Mouse (Mus musculus) cortical plate, adult 2 months (tissue): ENCODE measurements around the gene Csf2rb. TPM values are rescaled to one million over a fixed set of nuclear protein-coding genes. Genes with fewer than 3 reads are reported as not detected.
A peak's percentile ranks its signal among the peaks of the same experiment; 100 is the strongest.
"Not testable (repeated sequence)": the region's sequence is repeated elsewhere in the genome, so short reads cannot be mapped to it uniquely, and the experiment has no call there.

Experiments used
- H3K27ac ChIP-seq: fragments of 200-500 bp; 2 replicates; pipeline ENCODE4 v1.5.1; 2012; ENCODE audit warnings: low read length, control low read depth, inconsistent platforms; ENCODE audit not compliant: insufficient read depth
- H3K4me1 ChIP-seq: fragments of 200-500 bp; 2 replicates; pipeline ENCODE4 v1.6.1; 2011; ENCODE audit warnings: low read length; ENCODE audit not compliant: control insufficient read depth, insufficient read depth
- H3K4me3 ChIP-seq: fragments of 200-500 bp; 2 replicates; pipeline ENCODE4 v1.5.1; 2011; ENCODE audit warnings: mild to moderate bottlenecking, low read length, control low read depth; ENCODE audit not compliant: insufficient read depth
- CTCF ChIP-seq: fragments of 200-500 bp; IDR thresholded peaks from 2 replicates; pipeline ENCODE4 v1.5.1; 2011; ENCODE audit warnings: mild to moderate bottlenecking, control low read depth, low read length; ENCODE audit not compliant: insufficient read depth; ENCODE audit errors: extremely low read depth
- POLR2A ChIP-seq: fragments of 200-500 bp; IDR thresholded peaks from 2 replicates; pipeline ENCODE4 v1.6.1; 2011; ENCODE audit warnings: mild to moderate bottlenecking, low read length, control low read depth; ENCODE audit not compliant: insufficient read depth; ENCODE audit errors: extremely low read depth
- polyA plus RNA-seq: library from polyadenylated mRNA; depleted of rRNA; stranded (reverse); fragments of >200 nt; gene quantifications from 2 replicates; pipeline ENCODE4 v1.2.3, GENCODE M21; 2012

Csf2rb gene
- polyA plus RNA-seq, 1 experiment, result 1.8 TPM

DNA sequence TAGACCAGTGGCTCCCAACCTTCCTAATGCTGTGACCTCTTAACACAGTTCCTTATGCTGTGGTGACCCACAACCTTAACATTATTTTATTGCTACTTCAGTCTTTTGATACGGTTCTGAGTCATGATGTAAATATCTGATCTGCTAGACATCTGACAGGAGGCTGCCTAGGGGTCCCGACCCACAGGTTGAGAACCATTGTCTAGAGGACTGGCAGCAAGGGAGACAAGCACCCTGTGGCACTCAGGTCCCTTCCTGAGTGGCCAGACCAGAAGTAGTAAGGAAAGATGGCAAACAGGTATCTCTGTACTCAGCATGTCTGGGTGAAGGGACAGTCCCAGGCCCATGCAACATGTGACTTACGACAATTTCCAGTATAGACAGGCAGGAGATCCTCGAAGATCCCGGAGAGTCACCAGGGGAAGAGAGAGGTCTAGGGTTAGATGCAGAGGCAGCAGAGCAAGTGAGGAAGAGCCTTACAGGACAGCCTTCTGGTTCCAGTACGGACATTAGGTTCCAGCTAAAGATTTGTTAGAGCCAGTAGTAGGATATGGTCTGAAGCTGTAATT, 21.8 kb upstream of the Csf2rb start:
- TF ChIP-seq POLR2A (no peak), CTCF (no peak)
- H3K4me3 ChIP-seq, result no peak overlapping the region
- no peaks in the 10 kb centered on the region for H3K4me1 ChIP-seq
- H3K27ac ChIP-seq, result no peak overlapping the region

DNA sequence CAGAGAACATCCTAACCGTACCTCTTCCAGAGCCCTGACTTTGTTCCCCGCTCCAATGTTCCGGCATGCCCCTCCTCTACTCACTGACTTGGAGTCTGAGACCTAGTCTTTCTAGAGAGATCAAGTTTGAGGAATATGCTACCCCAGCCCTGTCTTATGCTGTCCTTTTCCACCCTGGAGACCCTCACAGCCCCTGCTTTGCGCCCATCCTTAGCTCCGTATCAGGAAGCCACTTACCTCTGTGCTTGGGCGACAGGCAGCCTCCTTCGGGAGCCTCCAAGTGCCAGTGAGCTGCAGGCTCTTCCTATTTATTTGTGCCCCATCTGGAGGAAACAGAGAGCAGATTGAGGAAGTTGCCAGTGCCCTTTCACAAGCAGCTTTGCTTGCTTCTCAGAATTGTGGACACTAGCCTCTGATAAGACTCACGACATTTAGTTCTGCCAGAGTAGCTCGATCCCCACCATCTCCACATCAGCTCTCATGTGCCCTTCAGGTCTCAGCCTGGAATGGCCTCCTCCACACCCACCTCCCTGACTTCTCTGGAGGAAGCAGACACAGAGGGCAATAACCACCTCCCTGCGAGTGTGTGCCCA, 20.1 kb upstream of the Csf2rb start, which contains the start of gene Csf2rb2:
Gene Csf2rb2 (minus strand): TSS at position 381 of the 593 bp plus-strand sequence.
- no peak within 1 kb of the TSS for H3K27ac ChIP-seq
- H3K4me3 ChIP-seq, result no peak within 1 kb of the TSS
- TF ChIP-seq CTCF (no peak), POLR2A (no peak)
- H3K4me1 ChIP-seq, result no peaks in the 10 kb centered on the region

DNA sequence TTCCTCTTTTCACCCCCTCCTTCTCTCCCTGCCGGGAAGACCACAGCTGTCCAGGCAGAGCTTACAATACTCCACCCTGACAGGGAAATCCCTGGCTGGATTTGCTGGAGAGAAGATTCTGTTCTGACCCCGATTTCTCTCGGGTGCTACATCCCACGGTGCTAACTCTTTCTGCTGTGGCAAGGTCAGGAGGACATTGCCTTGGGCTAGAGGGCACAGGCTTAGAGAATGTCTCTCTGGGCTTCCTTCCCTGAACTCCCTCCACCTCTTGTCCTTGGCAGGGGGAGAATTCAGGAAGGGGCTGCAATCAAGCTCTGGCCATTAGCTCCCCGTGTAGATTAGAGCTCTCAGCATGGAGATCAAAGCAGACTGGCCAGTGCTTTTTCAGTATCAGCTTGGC, 15.7 kb upstream of the Csf2rb start:
- no peak for TF ChIP-seq POLR2A
- no peak for TF ChIP-seq CTCF
- no peak overlapping the region for H3K27ac ChIP-seq
- H3K4me3 ChIP-seq, result no peak overlapping the region
- no peaks in the 10 kb centered on the region for H3K4me1 ChIP-seq

DNA sequence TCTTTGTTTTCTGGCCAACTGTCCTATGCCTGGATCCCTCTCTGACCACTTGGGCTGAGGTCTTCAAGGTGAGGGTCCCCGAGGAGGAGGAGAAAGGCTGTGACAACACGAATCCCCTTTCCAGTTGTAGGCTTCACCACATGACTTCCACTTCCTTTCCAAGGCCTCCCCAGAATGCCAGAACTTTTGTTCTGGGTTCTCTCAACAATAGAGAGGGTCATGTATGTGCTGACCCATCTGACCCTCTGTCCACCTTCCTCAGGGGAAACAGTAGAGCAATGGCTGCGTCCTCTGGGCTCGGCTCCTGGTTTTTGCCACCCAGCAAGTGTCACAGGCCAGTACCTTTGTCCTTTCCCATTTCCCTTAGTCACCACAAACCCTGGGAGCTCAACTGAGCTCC, 14.6 kb upstream of the Csf2rb start:
- Histone ChIP-seq H3K27ac (no peak overlapping the region), H3K4me1 (no peaks in the 10 kb centered on the region), H3K4me3 (no peak overlapping the region)
- TF ChIP-seq POLR2A, result no peak
- no peak for TF ChIP-seq CTCF

DNA sequence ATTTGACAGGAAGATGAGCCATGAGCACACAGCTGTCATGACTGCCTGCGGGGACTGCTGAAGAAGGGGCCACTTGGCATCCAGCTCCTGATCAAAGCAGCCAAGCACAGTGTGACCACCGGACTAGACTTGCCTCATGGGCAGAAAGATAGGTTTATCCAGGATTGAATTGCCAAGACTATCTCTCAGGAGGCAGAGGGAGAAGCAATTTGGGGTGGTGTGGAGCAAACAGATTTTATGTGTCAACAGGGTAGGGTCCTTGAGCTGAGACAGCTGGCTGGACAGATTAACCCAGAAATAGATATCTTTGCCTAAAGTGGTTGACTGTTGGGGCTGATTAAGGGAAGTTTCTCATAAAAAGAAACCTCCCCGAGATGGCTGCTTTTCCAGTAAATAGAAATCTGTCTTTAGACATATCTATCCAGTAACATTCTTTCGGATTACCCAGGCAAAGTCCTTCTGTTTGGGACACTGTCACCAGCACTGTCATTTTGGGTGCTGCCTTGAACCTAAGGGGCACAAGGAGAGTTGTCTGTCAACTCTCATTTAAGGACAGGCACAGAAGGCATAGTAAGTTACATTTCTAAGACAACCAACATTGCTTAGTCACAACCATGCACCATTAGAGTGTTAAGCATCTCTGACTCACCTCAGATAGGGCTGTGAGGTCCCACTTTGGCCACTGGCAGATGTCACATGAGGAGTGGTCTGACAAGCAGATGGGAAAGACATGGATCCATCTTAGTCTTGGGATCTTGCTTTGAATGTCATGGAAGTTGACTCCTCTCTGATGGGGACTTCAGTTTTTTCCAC, 12.9 kb upstream of the Csf2rb start:
- H3K4me1 ChIP-seq, H3K4me3 ChIP-seq, H3K27ac ChIP-seq: not testable (repeated sequence)

DNA sequence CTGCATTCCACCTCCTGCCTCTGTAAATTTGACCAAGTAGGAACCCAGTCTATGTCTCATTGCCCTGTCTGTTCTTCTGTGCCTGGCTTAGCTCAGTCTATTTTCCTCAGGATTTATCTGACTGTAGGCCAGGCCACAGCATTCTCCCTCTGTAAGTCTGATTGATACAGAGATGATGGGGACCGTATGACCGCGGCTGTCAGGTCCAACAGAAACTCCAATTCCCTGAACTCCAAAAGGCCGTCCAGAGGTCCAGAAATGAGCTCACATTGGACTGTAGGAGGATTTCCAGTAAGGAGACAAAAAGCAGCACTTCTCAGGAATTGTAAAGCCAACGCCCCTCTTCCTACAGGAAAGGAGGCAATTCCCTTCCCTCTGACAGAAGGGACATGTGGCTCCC, 11.9 kb upstream of the Csf2rb start:
- H3K4me1 ChIP-seq, result not testable (repeated sequence)

DNA sequence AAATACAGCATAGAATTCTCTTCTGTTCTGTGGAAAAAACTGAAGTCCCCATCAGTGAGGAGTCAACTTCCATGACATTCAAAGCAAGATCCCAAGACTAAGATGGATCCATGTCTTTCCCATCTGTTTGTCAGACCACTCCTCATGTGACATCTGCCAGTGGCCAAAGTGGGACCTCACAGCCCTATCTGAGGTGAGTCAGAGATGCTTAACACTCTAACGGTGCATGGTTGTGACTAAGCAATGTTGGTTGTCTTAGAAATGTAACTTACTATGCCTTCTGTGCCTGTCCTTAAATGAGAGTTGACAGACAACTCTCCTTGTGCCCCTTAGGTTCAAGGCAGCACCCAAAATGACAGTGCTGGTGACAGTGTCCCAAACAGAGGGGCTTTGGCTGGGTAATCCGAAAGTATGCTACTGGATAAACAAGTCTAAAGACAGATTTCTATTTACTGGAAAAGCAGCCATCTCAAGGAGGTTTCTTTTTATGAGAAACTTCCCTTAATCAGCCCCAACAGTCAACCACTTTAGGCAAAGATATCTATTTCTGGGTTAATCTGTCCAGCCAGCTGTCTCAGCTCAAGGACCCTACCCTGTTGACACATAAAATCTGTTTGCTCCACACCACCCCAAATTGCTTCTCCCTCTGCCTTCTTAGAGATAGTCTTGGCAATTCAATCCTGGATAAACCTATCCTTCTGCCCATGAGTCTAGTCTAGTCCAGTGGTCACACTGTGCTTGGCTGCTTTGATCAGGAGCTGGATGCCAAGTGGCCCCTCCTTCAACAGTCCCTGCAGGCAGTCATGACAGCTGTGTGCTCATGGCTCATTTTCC, 7.0 kb upstream of the Csf2rb start:
- H3K4me3 ChIP-seq, H3K27ac ChIP-seq, H3K4me1 ChIP-seq: not testable (repeated sequence)

More for the DNA sequence above, 11.9 kb upstream of the Csf2rb start:
- H3K27ac ChIP-seq, H3K4me3 ChIP-seq: not testable (repeated sequence)

DNA sequence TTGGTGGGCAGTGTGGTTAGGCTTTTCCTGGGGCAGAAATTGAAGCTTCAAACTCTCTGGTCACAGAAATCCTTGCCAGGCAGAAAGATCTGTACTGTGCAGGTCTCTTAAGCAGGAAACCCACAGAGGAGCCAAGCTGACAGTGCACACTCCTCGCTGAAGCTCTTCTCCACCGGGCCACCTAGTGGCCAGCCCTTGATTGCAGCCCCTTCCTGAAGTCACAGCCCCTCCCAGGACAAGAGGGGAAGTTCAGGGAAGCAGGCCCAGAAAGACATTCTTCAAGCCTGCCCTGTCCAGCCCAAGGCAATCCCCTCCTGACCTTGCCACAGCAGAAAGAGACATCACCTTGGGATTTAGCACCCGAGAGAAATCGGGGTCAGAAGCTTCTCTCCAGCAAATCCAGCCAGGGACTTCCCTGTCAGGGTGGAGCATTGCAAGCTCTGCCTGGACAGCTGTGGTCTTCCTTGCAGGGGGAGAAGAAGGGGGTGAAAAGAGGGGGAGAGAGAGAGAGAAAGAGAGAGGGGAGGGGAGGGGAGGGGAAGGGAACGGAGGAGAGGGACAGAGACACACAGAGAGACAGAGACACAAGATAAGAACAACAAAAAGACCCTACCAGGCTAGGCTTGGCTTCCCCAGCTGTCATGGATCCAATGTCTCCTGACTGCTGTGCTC, 4.6 kb upstream of the Csf2rb start:
- H3K27ac ChIP-seq, result no peak overlapping the region
- no peak overlapping the region for H3K4me3 ChIP-seq
- TF ChIP-seq CTCF, result peak; percentile 68
- TF ChIP-seq POLR2A, result no peak
- H3K4me1 ChIP-seq, result no peaks in the 10 kb centered on the region

DNA sequence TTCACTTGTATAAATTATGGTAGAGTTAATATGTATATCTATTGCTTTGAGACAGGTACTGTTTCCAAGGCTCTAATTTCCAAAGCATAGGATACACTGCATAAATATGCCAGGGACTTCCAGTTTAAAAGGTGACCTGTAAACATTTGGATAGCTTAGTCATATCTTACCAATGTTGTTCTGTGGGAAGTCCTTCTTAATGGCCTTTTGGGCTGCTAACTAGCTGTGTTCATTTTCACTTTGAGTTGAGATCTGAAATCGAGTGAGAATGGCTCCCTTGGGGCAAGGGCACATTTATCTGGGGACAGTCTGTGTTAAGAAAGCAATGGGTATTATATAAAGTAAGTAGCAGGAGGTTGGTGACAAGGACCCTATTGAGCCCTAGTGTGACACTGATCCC, 2.2 kb upstream of the Csf2rb start:
- H3K27ac ChIP-seq, result no peak overlapping the region
- TF ChIP-seq POLR2A (no peak), CTCF (no peak)
- H3K4me1 ChIP-seq, result no peaks in the 10 kb centered on the region
- no peak overlapping the region for H3K4me3 ChIP-seq
